12 mouse cellular contexts compared by ENCODE assay signal in genomic region chr14:120138546-120138945, GRCm38 (mm10).
DNase-seq lines count a peak whose midpoint lies in the region; ATAC-seq and TF ChIP-seq lines count a peak whose summit lies in the region.
"Had no signal": no experiment of that assay in that cellular context is flagged by ENCODE, and none has a peak within 500 bp of the region (broad histone marks: within the 10 kb centered on the region; RNA-seq: fewer than 3 reads in every experiment).

No protein-coding gene starts in this region.

- H3K4me3 ChIP-seq in hindbrain, postnatal 0 days (ENCODE audit: low read length): no peak overlapping the region
- H3K4me3 ChIP-seq in hindbrain, embryonic 12.5 days: no peak overlapping the region
- no peak overlapping the region for H3K4me3 ChIP-seq in neural tube, embryonic 14.5 days (ENCODE audit: low read depth, low read length)
- no peak overlapping the region for H3K4me3 ChIP-seq in neural tube, embryonic 15.5 days (replicated peaks)
- no peak overlapping the region for H3K4me3 ChIP-seq in embryonic facial prominence, embryonic 13.5 days
- H3K4me3 ChIP-seq: intestine, embryonic 15.5 days; liver, embryonic 15.5 days had no signal

- DNase-seq in hindbrain, postnatal 0 days (ENCODE audit: low spot score): no peak
- no peak for DNase-seq in kidney, postnatal 36 days

- no peak for TF ChIP-seq CTCF in hindbrain, postnatal 0 days (IDR thresholded peaks at IDR 0.05; ENCODE audit: low read depth)

- H3K9me3 ChIP-seq in hindbrain, postnatal 0 days (ENCODE audit: low read length): no peaks in the 10 kb centered on the region
- H3K9me3 ChIP-seq in hindbrain, embryonic 12.5 days (replicated peaks): no peaks in the 10 kb centered on the region
- no peaks in the 10 kb centered on the region for H3K9me3 ChIP-seq in neural tube, embryonic 14.5 days (ENCODE audit: control insufficient read depth, low read length)
- H3K9me3 ChIP-seq in neural tube, embryonic 15.5 days (replicated peaks): no peaks in the 10 kb centered on the region
- H3K9me3 ChIP-seq in embryonic facial prominence, embryonic 13.5 days: no peaks in the 10 kb centered on the region
- H3K9me3 ChIP-seq: forebrain, embryonic 10.5 days; forebrain, embryonic 15.5 days; intestine, embryonic 15.5 days; liver, embryonic 15.5 days had no signal

- no peaks in the 10 kb centered on the region for H3K36me3 ChIP-seq in hindbrain, postnatal 0 days (ENCODE audit: insufficient read depth, low read length)
- no peaks in the 10 kb centered on the region for H3K36me3 ChIP-seq in hindbrain, embryonic 12.5 days
- no peaks in the 10 kb centered on the region for H3K36me3 ChIP-seq in neural tube, embryonic 14.5 days (ENCODE audit: control insufficient read depth, insufficient read depth, low read length)
- no peaks in the 10 kb centered on the region for H3K36me3 ChIP-seq in neural tube, embryonic 15.5 days
- no peaks in the 10 kb centered on the region for H3K36me3 ChIP-seq in embryonic facial prominence, embryonic 13.5 days
- H3K36me3 ChIP-seq: forebrain, embryonic 10.5 days; forebrain, embryonic 15.5 days; intestine, embryonic 15.5 days; liver, embryonic 15.5 days had no signal

- 63% methylated on average over 5 of the region's 5 CpGs for WGBS in hindbrain, postnatal 0 days
- 72% methylated on average over 5 of the region's 5 CpGs for WGBS in hindbrain, embryonic 12.5 days
- WGBS in neural tube, embryonic 14.5 days: 79% methylated on average over 5 of the region's 5 CpGs
- 68% methylated on average over 5 of the region's 5 CpGs for WGBS in neural tube, embryonic 15.5 days
- 61% methylated on average over 5 of the region's 5 CpGs for WGBS in embryonic facial prominence, embryonic 13.5 days

- no peak for ATAC-seq in hindbrain, postnatal 0 days
- ATAC-seq in hindbrain, embryonic 12.5 days (ENCODE audit: low FRiP score): no peak
- ATAC-seq in neural tube, embryonic 14.5 days (ENCODE audit: low read depth): no peak
- no peak for ATAC-seq in neural tube, embryonic 15.5 days (ENCODE audit: low FRiP score)
- no peak for ATAC-seq in embryonic facial prominence, embryonic 13.5 days (ENCODE audit: insufficient number of reproducible peaks, insufficient read depth, low FRiP score, low TSS enrichment, low read depth)

- H3K4me2 ChIP-seq in hindbrain, postnatal 0 days (ENCODE audit: low read depth, low read length): peak overlapping the region; percentile 44; the same call in 1 of the 2 replicates
- H3K4me2 ChIP-seq in hindbrain, embryonic 12.5 days (replicated peaks): no peak overlapping the region
- H3K4me2 ChIP-seq in neural tube, embryonic 14.5 days (ENCODE audit: low read depth, low read length): peak overlapping the region; percentile 45; the same call in 1 of the 2 replicates
- no peak overlapping the region for H3K4me2 ChIP-seq in neural tube, embryonic 15.5 days
- H3K4me2 ChIP-seq in embryonic facial prominence, embryonic 13.5 days: peak overlapping the region; percentile 52

- no peak overlapping the region for H3K27ac ChIP-seq in hindbrain, postnatal 0 days
- H3K27ac ChIP-seq in hindbrain, embryonic 12.5 days: no peak overlapping the region
- H3K27ac ChIP-seq in neural tube, embryonic 14.5 days (ENCODE audit: low read depth, low read length): no peak overlapping the region
- no peak overlapping the region for H3K27ac ChIP-seq in neural tube, embryonic 15.5 days (replicated peaks)
- H3K27ac ChIP-seq in embryonic facial prominence, embryonic 13.5 days: peak overlapping the region; percentile 83; the same call in 1 of the 2 replicates
- H3K27ac ChIP-seq: forebrain, embryonic 15.5 days; hindbrain, embryonic 14.5 days; liver, embryonic 15.5 days had no signal

- no peak overlapping the region for H3K9ac ChIP-seq in hindbrain, postnatal 0 days (replicated peaks; ENCODE audit: low read length)
- H3K9ac ChIP-seq in hindbrain, embryonic 12.5 days: no peak overlapping the region
- no peak overlapping the region for H3K9ac ChIP-seq in neural tube, embryonic 14.5 days (replicated peaks; ENCODE audit: low read depth, low read length)
- H3K9ac ChIP-seq in neural tube, embryonic 15.5 days (replicated peaks): no peak overlapping the region
- H3K9ac ChIP-seq in embryonic facial prominence, embryonic 13.5 days: no peak overlapping the region
- H3K9ac ChIP-seq: forebrain, embryonic 15.5 days; hindbrain, embryonic 14.5 days; intestine, embryonic 15.5 days; liver, embryonic 15.5 days; lung, embryonic 14.5 days had no signal

- H3K27me3 ChIP-seq in hindbrain, postnatal 0 days (ENCODE audit: insufficient read depth, low read length): no peaks in the 10 kb centered on the region
- 0 out of 2 replicates have a peak, but pooled peaks cover 2% of the 10 kb centered on the region for H3K27me3 ChIP-seq in hindbrain, embryonic 12.5 days
- H3K27me3 ChIP-seq in neural tube, embryonic 14.5 days (ENCODE audit: control insufficient read depth, insufficient read depth, low read length): no peaks in the 10 kb centered on the region
- H3K27me3 ChIP-seq in neural tube, embryonic 15.5 days (replicated peaks): no peaks in the 10 kb centered on the region
- H3K27me3 ChIP-seq in embryonic facial prominence, embryonic 13.5 days: no peaks in the 10 kb centered on the region
- H3K27me3 ChIP-seq: forebrain, embryonic 15.5 days; intestine, embryonic 15.5 days; liver, embryonic 15.5 days had no signal

- H3K4me1 ChIP-seq in hindbrain, postnatal 0 days (ENCODE audit: insufficient read depth, low read length): no peaks in the 10 kb centered on the region
- peaks cover 17% of the 10 kb centered on the region for H3K4me1 ChIP-seq in hindbrain, embryonic 12.5 days
- 0 out of 2 replicates have a peak, but pooled peaks cover 2% of the 10 kb centered on the region for H3K4me1 ChIP-seq in neural tube, embryonic 14.5 days (ENCODE audit: control insufficient read depth, insufficient read depth, low read length)
- H3K4me1 ChIP-seq in neural tube, embryonic 15.5 days: peaks cover 16% of the 10 kb centered on the region
- H3K4me1 ChIP-seq in embryonic facial prominence, embryonic 13.5 days: peaks cover 27% of the 10 kb centered on the region
- H3K4me1 ChIP-seq: intestine, embryonic 15.5 days had no signal

Comparison
In these comparisons a context has a peak if more than half of its experiments do, and no peak if none do; other contexts are left out.
1. H3K4me2 ChIP-seq: peak in hindbrain, postnatal 0 days (single experiment), neural tube, embryonic 14.5 days (single experiment) and embryonic facial prominence, embryonic 13.5 days (single experiment); none in hindbrain, embryonic 12.5 days (single experiment) and neural tube, embryonic 15.5 days (single experiment).